Mouse (Mus musculus): ENCODE data around the gene Jazf1. TPM values are rescaled to one million over a fixed set of nuclear protein-coding genes. Genes with fewer than 3 reads are reported as not detected.

Gene Jazf1
- polyA plus RNA-seq, 1 experiment from 2014 or later, result 3.0 TPM

- Histone ChIP-seq H3K4me1 (ENCODE audit: control insufficient read depth, low read depth, low read length) (no peaks in the 10 kb centered on the region), H3K9me3 (replicated peaks; ENCODE audit: control insufficient read depth, low read length) (no peaks in the 10 kb centered on the region), H3K27ac (ENCODE audit: low read length) (no peak overlapping the region), H3K36me3 (ENCODE audit: control insufficient read depth, insufficient read depth) (no peaks in the 10 kb centered on the region), H3K27me3 (ENCODE audit: control insufficient read depth, insufficient read depth, low read depth, low read length) (no peaks in the 10 kb centered on the region), H3K4me2 (ENCODE audit: low read depth, low read length) (no peak overlapping the region), H3K4me3 (ENCODE audit: low read depth, low read length) (no peak overlapping the region), H3K9ac (ENCODE audit: low read depth, low read length) (no peak overlapping the region)
- WGBS (ENCODE audit: insufficient replicate concordance), result 56% methylated on average over 6 of the region's 6 CpGs
- ATAC-seq (ENCODE audit: low read depth), result no peak
Observed at GRCm38 (mm10) chr6:52797252-52797800, 271.1 kb downstream of the Jazf1 start.

- Histone ChIP-seq H3K9me3 (replicated peaks; ENCODE audit: control insufficient read depth, low read length) (no peaks in the 10 kb centered on the region), H3K27ac (ENCODE audit: low read length) (no peak overlapping the region), H3K4me3 (ENCODE audit: low read depth, low read length) (no peak overlapping the region), H3K4me1 (ENCODE audit: control insufficient read depth, low read depth, low read length) (no peaks in the 10 kb centered on the region), H3K36me3 (ENCODE audit: control insufficient read depth, insufficient read depth) (no peaks in the 10 kb centered on the region), H3K9ac (ENCODE audit: low read depth, low read length) (no peak overlapping the region), H3K4me2 (ENCODE audit: low read depth, low read length) (no peak overlapping the region), H3K27me3 (ENCODE audit: control insufficient read depth, insufficient read depth, low read depth, low read length) (no peaks in the 10 kb centered on the region)
- WGBS (ENCODE audit: insufficient replicate concordance), result 55% methylated on average over 1 of the region's 1 CpGs
- ATAC-seq (ENCODE audit: low read depth), result no peak
Observed at GRCm38 (mm10) chr6:52796691-52797090, 271.7 kb downstream of the Jazf1 start.

GRCm38 (mm10) chr6:52796035-52796598 lies 272.3 kb downstream of the Jazf1 start:
- Histone ChIP-seq H3K27ac (ENCODE audit: low read length) (no peak overlapping the region), H3K9ac (ENCODE audit: low read depth, low read length) (no peak overlapping the region), H3K4me2 (ENCODE audit: low read depth, low read length) (no peak overlapping the region), H3K4me3 (ENCODE audit: low read depth, low read length) (no peak overlapping the region), H3K27me3 (ENCODE audit: control insufficient read depth, insufficient read depth, low read depth, low read length) (no peaks in the 10 kb centered on the region), H3K4me1 (ENCODE audit: control insufficient read depth, low read depth, low read length) (no peaks in the 10 kb centered on the region), H3K9me3 (replicated peaks; ENCODE audit: control insufficient read depth, low read length) (no peaks in the 10 kb centered on the region), H3K36me3 (ENCODE audit: control insufficient read depth, insufficient read depth) (no peaks in the 10 kb centered on the region)
- WGBS (ENCODE audit: insufficient replicate concordance), result 62% methylated on average over 9 of the region's 9 CpGs
- ATAC-seq (ENCODE audit: low read depth), result no peak

- Histone ChIP-seq H3K4me2 (ENCODE audit: low read depth, low read length) (no peak overlapping the region), H3K4me3 (ENCODE audit: low read depth, low read length) (no peak overlapping the region), H3K36me3 (ENCODE audit: control insufficient read depth, insufficient read depth) (no peaks in the 10 kb centered on the region), H3K9ac (ENCODE audit: low read depth, low read length) (no peak overlapping the region), H3K4me1 (ENCODE audit: control insufficient read depth, low read depth, low read length) (no peaks in the 10 kb centered on the region), H3K27ac (ENCODE audit: low read length) (no peak overlapping the region), H3K27me3 (ENCODE audit: control insufficient read depth, insufficient read depth, low read depth, low read length) (no peaks in the 10 kb centered on the region), H3K9me3 (replicated peaks; ENCODE audit: control insufficient read depth, low read length) (no peaks in the 10 kb centered on the region)
- ATAC-seq (ENCODE audit: low read depth), result no peak
- 57% methylated on average over 16 of the region's 16 CpGs for WGBS (ENCODE audit: insufficient replicate concordance)
Observed at GRCm38 (mm10) chr6:52795029-52795841, 273.2 kb downstream of the Jazf1 start.

- Histone ChIP-seq H3K9ac (ENCODE audit: low read depth, low read length) (no peak overlapping the region), H3K4me3 (ENCODE audit: low read depth, low read length) (no peak overlapping the region)
- WGBS (ENCODE audit: insufficient replicate concordance), result 59% methylated on average over 3 of the region's 3 CpGs
Observed at GRCm38 (mm10) chr6:52792455-52792854, 276.0 kb downstream of the Jazf1 start.

GRCm38 (mm10) chr6:52790781-52791180 lies 277.6 kb downstream of the Jazf1 start:
- Histone ChIP-seq H3K36me3 (ENCODE audit: control insufficient read depth, insufficient read depth) (no peaks in the 10 kb centered on the region), H3K27ac (ENCODE audit: low read length) (no peak overlapping the region), H3K9me3 (replicated peaks; ENCODE audit: control insufficient read depth, low read length) (no peaks in the 10 kb centered on the region), H3K27me3 (ENCODE audit: control insufficient read depth, insufficient read depth, low read depth, low read length) (no peaks in the 10 kb centered on the region), H3K4me1 (ENCODE audit: control insufficient read depth, low read depth, low read length) (no peaks in the 10 kb centered on the region), H3K4me2 (ENCODE audit: low read depth, low read length) (no peak overlapping the region), H3K9ac (ENCODE audit: low read depth, low read length) (no peak overlapping the region), H3K4me3 (ENCODE audit: low read depth, low read length) (no peak overlapping the region)
- ATAC-seq (ENCODE audit: low read depth), result no peak
- 64% methylated on average over 4 of the region's 4 CpGs for WGBS (ENCODE audit: insufficient replicate concordance)

More at GRCm38 (mm10) chr6:52792455-52792854, 276.0 kb downstream of the Jazf1 start:
- no peaks in the 10 kb centered on the region for H3K27me3 ChIP-seq (ENCODE audit: control insufficient read depth, insufficient read depth, low read depth, low read length)
- H3K36me3 ChIP-seq (ENCODE audit: control insufficient read depth, insufficient read depth), result no peaks in the 10 kb centered on the region
- H3K4me2 ChIP-seq (ENCODE audit: low read depth, low read length), result no peak overlapping the region
- no peaks in the 10 kb centered on the region for H3K4me1 ChIP-seq (ENCODE audit: control insufficient read depth, low read depth, low read length)
- ATAC-seq (ENCODE audit: low read depth), result no peak
- H3K9me3 ChIP-seq (replicated peaks; ENCODE audit: control insufficient read depth, low read length), result no peaks in the 10 kb centered on the region
- H3K27ac ChIP-seq (ENCODE audit: low read length), result no peak overlapping the region

- no peaks in the 10 kb centered on the region for H3K9me3 ChIP-seq (replicated peaks; ENCODE audit: control insufficient read depth, low read length)
- no peak overlapping the region for H3K27ac ChIP-seq (ENCODE audit: low read length)
- no peak overlapping the region for H3K4me2 ChIP-seq (ENCODE audit: low read depth, low read length)
- H3K9ac ChIP-seq (ENCODE audit: low read depth, low read length), result no peak overlapping the region
- H3K27me3 ChIP-seq (ENCODE audit: control insufficient read depth, insufficient read depth, low read depth, low read length), result no peaks in the 10 kb centered on the region
- no peak overlapping the region for H3K4me3 ChIP-seq (ENCODE audit: low read depth, low read length)
- no peaks in the 10 kb centered on the region for H3K36me3 ChIP-seq (ENCODE audit: control insufficient read depth, insufficient read depth)
- H3K4me1 ChIP-seq (ENCODE audit: control insufficient read depth, low read depth, low read length), result no peaks in the 10 kb centered on the region
- ATAC-seq (ENCODE audit: low read depth), result no peak
- WGBS (ENCODE audit: insufficient replicate concordance), result 67% methylated on average over 10 of the region's 10 CpGs
Observed at GRCm38 (mm10) chr6:52790316-52790715, 278.1 kb downstream of the Jazf1 start.

GRCm38 (mm10) chr6:52779546-52779945 lies 288.9 kb downstream of the Jazf1 start:
- Histone ChIP-seq H3K27me3 (ENCODE audit: control insufficient read depth, insufficient read depth, low read depth, low read length) (no peaks in the 10 kb centered on the region), H3K9me3 (replicated peaks; ENCODE audit: control insufficient read depth, low read length) (no peaks in the 10 kb centered on the region), H3K4me1 (ENCODE audit: control insufficient read depth, low read depth, low read length) (no peaks in the 10 kb centered on the region), H3K4me2 (ENCODE audit: low read depth, low read length) (no peak overlapping the region), H3K36me3 (ENCODE audit: control insufficient read depth, insufficient read depth) (no peaks in the 10 kb centered on the region), H3K27ac (ENCODE audit: low read length) (no peak overlapping the region), H3K4me3 (ENCODE audit: low read depth, low read length) (no peak overlapping the region), H3K9ac (ENCODE audit: low read depth, low read length) (no peak overlapping the region)
- no peak for ATAC-seq (ENCODE audit: low read depth)
- 73% methylated on average over 5 of the region's 5 CpGs for WGBS (ENCODE audit: insufficient replicate concordance)

- H3K27me3 ChIP-seq (ENCODE audit: control insufficient read depth, insufficient read depth, low read depth, low read length), result no peaks in the 10 kb centered on the region
- H3K4me3 ChIP-seq (ENCODE audit: low read depth, low read length), result no peak overlapping the region
- no peak for ATAC-seq (ENCODE audit: low read depth)
- H3K9ac ChIP-seq (ENCODE audit: low read depth, low read length), result no peak overlapping the region
- WGBS (ENCODE audit: insufficient replicate concordance), result 58% methylated on average over 5 of the region's 5 CpGs
- no peak overlapping the region for H3K4me2 ChIP-seq (ENCODE audit: low read depth, low read length)
- H3K27ac ChIP-seq (ENCODE audit: low read length), result no peak overlapping the region
- H3K4me1 ChIP-seq (ENCODE audit: control insufficient read depth, low read depth, low read length), result no peaks in the 10 kb centered on the region
- H3K36me3 ChIP-seq (ENCODE audit: control insufficient read depth, insufficient read depth), result no peaks in the 10 kb centered on the region
- no peaks in the 10 kb centered on the region for H3K9me3 ChIP-seq (replicated peaks; ENCODE audit: control insufficient read depth, low read length)
Observed at GRCm38 (mm10) chr6:52778523-52778922, 289.9 kb downstream of the Jazf1 start.

Measured in liver, embryonic 16.5 days (tissue).